Mouse (Mus musculus) right cerebral cortex, adult 2 months (tissue): ENCODE data around the gene 4930539E08Rik.

Source experiments
- DNase-seq, 2 experiments: peaks; one replicate each; pipeline ENCODE4 v3.0.0; 2021 to 2022; ENCODE audit warnings: low spot score in 2 of 2

The 4930539E08Rik gene

GRCm38 (mm10) chr17:28858205-28858604 lies 56.9 kb downstream of the 4930539E08Rik start, which contains the start of gene Pnpla1:
TSS of gene Pnpla1 (plus strand) at chr17:28858411.
- DNase-seq, result no peak

- no peak for DNase-seq
Observed at GRCm38 (mm10) chr17:28856030-28856429, 59.1 kb downstream of the 4930539E08Rik start.

DNA sequence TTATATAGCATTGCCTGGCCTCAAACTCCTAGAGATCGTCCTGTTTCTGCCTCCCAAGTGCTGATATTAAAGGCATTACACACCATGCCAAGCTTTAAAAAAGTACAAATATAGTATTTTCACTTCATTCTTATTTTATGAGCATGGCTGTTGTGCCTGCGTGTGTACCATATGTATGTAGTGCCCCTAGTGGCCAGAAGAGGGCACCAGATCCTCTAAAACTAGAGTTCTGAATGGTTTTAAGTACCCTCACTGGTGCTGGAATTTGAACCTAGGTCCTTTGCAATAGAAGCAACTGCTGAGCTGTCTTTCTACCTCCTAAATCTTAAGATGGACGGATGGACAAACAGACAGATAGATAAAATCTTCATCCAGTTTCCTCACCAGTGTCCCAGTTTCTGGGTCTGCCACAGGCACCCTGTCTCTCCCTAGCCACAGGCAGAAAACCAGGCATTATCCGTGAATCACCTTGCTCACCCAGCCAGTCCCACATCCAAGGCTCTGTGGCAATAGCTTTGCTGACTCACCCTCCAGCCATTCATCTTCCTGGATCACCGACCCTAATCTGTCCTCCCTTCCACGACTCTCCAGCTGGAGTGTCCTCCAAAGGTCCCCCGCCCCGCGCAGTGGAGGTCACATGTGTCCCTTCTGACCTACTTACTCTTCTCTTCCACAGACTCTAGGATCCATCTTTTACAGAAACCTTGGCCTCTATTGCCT lies 59.8 kb downstream of the 4930539E08Rik start:
- DNase-seq, result no peak

DNA sequence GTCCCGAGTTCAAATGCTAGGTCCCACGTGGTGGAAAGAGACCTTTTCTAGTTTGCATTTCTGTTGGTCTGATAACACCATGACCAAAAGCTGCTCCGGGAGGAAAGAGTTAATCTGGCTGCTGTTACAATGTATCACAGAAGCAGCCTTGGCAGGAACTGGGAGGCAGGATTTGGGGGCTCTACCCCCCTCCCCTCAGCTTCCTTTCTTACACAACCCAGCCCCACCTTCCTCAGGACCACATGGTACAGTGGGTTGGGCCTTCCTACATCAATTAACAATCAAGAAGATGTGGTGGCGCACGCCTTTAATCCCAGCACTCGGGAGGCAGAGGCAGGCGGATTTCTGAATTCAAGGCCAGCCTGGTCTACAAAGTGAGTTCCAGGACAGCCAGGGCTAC lies 60.7 kb downstream of the 4930539E08Rik start:
- no peak for DNase-seq

GRCm38 (mm10) chr17:28850511-28850910 lies 64.6 kb downstream of the 4930539E08Rik start:
- no peak for DNase-seq

GRCm38 (mm10) chr17:28846974-28847617 lies 68.0 kb downstream of the 4930539E08Rik start:
- DNase-seq, result peak in 1 of 2 experiments; percentile 33
